Mouse (Mus musculus): ENCODE data around the gene Hnrnpab.

DNA sequence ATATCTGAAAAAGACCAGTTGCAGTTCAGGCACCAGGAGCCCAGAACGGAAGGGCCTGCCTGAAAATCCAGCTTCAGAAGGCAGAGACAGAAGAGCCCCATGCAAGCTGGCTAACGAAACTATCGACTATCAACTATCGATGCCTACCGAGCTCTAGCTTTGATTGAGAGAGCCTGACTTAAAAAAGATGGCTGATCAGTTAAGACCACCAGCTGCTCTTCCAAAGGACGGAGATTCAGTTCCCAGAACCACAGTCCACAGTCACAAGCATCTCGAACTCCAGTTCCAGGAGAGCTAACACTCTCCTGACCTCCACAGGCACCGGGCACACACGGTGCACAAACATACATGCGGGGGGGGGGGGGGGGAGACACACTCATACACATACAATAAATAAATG is 52.1 kb downstream of the Hnrnpab start:
- TF ChIP-seq POLR2A (IDR thresholded peaks at IDR 0.05; ENCODE audit: low read depth, low read length) (no peak), CTCF (IDR thresholded peaks at IDR 0.05; ENCODE audit: extremely low read depth, insufficient read depth, insufficient read length, insufficient replicate concordance) (no peak)

All from spleen, adult 2 months (tissue).